Mouse (Mus musculus): ENCODE results near the gene Prdm11. TPM values are rescaled to one million over a fixed set of nuclear protein-coding genes. Genes with fewer than 3 reads are reported as not detected.

The Prdm11 gene
- total and polyA plus RNA-seq, 3 experiments, result 0.05 to 1.8 (median 0.06) TPM

DNA sequence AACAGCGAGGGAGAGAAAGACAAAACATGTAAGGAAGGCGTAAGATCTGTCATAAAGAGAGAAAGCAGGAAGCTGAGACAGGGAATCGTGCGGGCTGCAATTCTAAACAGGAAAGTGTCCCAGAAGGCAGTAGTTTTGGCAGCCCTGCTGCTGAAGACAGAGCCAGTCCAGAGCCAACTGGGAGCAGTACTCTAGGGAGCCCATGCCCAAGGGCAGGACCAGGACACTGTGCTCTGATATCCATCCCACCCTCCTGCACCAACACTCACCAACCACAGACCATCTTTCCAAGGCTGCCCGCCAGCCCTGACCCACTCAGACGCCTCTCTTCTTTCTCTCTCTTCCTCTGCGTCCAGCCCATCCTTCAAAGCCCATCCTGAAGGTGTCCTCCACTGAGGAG, 5.1 kb downstream of the Prdm11 start:
- dilution Hi-C loops (cut with MboI; ENCODE audit: extremely low pct_ligation_motif_present, extremely low pct_unique_long_range_greater_than_20kb, low sequenced_read_pairs) (no loop called here), in situ Hi-C loops (cut with MboI; ENCODE audit: low pct_ligation_motif_present, low pct_unique_long_range_greater_than_20kb, low sequenced_read_pairs) (no loop called here)
- Histone ChIP-seq H3K4me1 (ENCODE audit: control insufficient read depth in 1 of 2, insufficient read depth in 2 of 2) (no peaks in the 10 kb centered on the region), H3K27me3 (replicated peaks) (peaks cover 87% of the 10 kb centered on the region), H3K36me3 (replicated peaks in 1 of 2; ENCODE audit: control insufficient read depth in 1 of 2, insufficient read depth in 1 of 2, low read length in 1 of 2) (no peaks in the 10 kb centered on the region), H3K79me2 (replicated peaks; ENCODE audit: control insufficient read depth, extremely low read depth, insufficient read depth, poor library complexity, severe bottlenecking) (no peaks in the 10 kb centered on the region), H3K27ac (ENCODE audit: insufficient read depth, low read depth) (no peak overlapping the region), H3K4me2 (ENCODE audit: insufficient read depth, low read depth, poor library complexity, severe bottlenecking) (no peak overlapping the region), H3K9me3 (replicated peaks; ENCODE audit: low read length) (no peaks in the 10 kb centered on the region), H3K4me3 (replicated peaks in 1 of 3; ENCODE audit: low read depth in 2 of 3, low read length in 2 of 3, poor library complexity in 1 of 3) (no peak overlapping the region), H3K9ac (ENCODE audit: insufficient read depth, low read depth) (no peak overlapping the region)
- TF ChIP-seq MXI1 (IDR thresholded peaks at IDR 0.05; ENCODE audit: low read depth, low read length) (no peak), MAX (IDR thresholded peaks at IDR 0.05; ENCODE audit: low read length) (no peak), NELFE (IDR thresholded peaks at IDR 0.05; ENCODE audit: low read depth, low read length) (no peak), POLR2A (IDR thresholded peaks at IDR 0.05; ENCODE audit: low read depth, low read length) (no peak), EP300 (IDR thresholded peaks at IDR 0.05; ENCODE audit: low read length) (no peak), ZMIZ1 (IDR thresholded peaks at IDR 0.05; ENCODE audit: low read depth, low read length) (no peak), MEF2A (IDR thresholded peaks at IDR 0.05; ENCODE audit: borderline replicate concordance, low read depth, low read length) (no peak), PAX5 (IDR thresholded peaks at IDR 0.05; ENCODE audit: low read length) (no peak), MAFK (IDR thresholded peaks at IDR 0.05; ENCODE audit: insufficient replicate concordance, low read length) (no peak)
- no peak for DNase-seq (ENCODE audit: extremely low read depth)

DNA sequence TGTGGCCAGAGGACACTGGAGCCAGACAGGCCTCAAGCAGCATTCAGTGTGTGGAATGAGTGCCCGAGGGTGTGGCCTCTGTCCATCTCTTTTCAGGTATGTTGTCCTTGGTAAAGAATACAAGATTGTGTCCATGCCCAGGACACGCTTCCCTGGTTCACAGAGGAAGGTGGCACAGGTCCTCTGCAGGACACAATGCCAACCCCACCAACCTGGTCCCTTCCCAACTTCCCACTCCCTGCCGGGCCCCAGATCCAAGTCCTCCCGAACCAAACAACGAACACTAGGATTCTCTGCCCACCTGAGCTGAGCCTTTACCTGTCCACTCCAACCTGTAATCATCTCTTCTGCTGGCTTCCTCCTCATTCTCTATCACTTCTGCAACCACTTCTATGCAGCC, 6.3 kb downstream of the Prdm11 start:
- H3K9ac ChIP-seq (ENCODE audit: insufficient read depth, low read depth), result no peak overlapping the region
- H3K79me2 ChIP-seq (replicated peaks; ENCODE audit: control insufficient read depth, extremely low read depth, insufficient read depth, poor library complexity, severe bottlenecking), result no peaks in the 10 kb centered on the region
- dilution Hi-C loops (cut with MboI; ENCODE audit: extremely low pct_ligation_motif_present, extremely low pct_unique_long_range_greater_than_20kb, low sequenced_read_pairs), result no loop called here
- TF ChIP-seq POLR2A (IDR thresholded peaks at IDR 0.05; ENCODE audit: low read depth, low read length), result no peak
- no peak for TF ChIP-seq E2F4 (IDR thresholded peaks at IDR 0.05; ENCODE audit: insufficient replicate concordance, low read depth, low read length)
- no peak for TF ChIP-seq ELF1 (IDR thresholded peaks at IDR 0.05; ENCODE audit: low read depth, low read length)
- TF ChIP-seq KAT2A (IDR thresholded peaks at IDR 0.05; ENCODE audit: insufficient replicate concordance, low read length), result no peak
- no peak for TF ChIP-seq ZC3H11A (IDR thresholded peaks at IDR 0.05; ENCODE audit: low read depth, low read length)
- no peak for TF ChIP-seq POLR2AphosphoS2 (IDR thresholded peaks at IDR 0.05; ENCODE audit: low read depth, low read length)
- TF ChIP-seq EP300 (IDR thresholded peaks at IDR 0.05; ENCODE audit: low read length), result no peak
- TF ChIP-seq RCOR1 (conservative IDR thresholded peaks at IDR 0.05; ENCODE audit: low read depth, low read length), result no peak
- no peak for TF ChIP-seq ZMIZ1 (IDR thresholded peaks at IDR 0.05; ENCODE audit: low read depth, low read length)
- no peak for TF ChIP-seq MAFK (IDR thresholded peaks at IDR 0.05; ENCODE audit: insufficient replicate concordance, low read length)
- no peak for TF ChIP-seq GABPA (IDR thresholded peaks at IDR 0.05; ENCODE audit: insufficient replicate concordance, low read depth, low read length)
- no peak for DNase-seq (ENCODE audit: extremely low read depth)
- H3K4me1 ChIP-seq (ENCODE audit: control insufficient read depth in 1 of 2, insufficient read depth in 2 of 2), result no peaks in the 10 kb centered on the region
- peaks cover 88% of the 10 kb centered on the region for H3K27me3 ChIP-seq (replicated peaks)
- no peak overlapping the region for H3K4me3 ChIP-seq (replicated peaks in 1 of 3; ENCODE audit: low read depth in 2 of 3, low read length in 2 of 3, poor library complexity in 1 of 3)
- no peaks in the 10 kb centered on the region for H3K9me3 ChIP-seq (replicated peaks; ENCODE audit: low read length)
- H3K36me3 ChIP-seq (replicated peaks in 1 of 2; ENCODE audit: control insufficient read depth in 1 of 2, insufficient read depth in 1 of 2, low read length in 1 of 2), result no peaks in the 10 kb centered on the region
- H3K27ac ChIP-seq (ENCODE audit: insufficient read depth, low read depth), result no peak overlapping the region
- in situ Hi-C loops (cut with MboI; ENCODE audit: low pct_ligation_motif_present, low pct_unique_long_range_greater_than_20kb, low sequenced_read_pairs), result no loop called here
- H3K4me2 ChIP-seq (ENCODE audit: insufficient read depth, low read depth, poor library complexity, severe bottlenecking), result no peak overlapping the region

Data from CH12.LX (cell line).